Mouse (Mus musculus) kidney, postnatal 0 days (tissue): ENCODE measurements around the gene Kcnmb1. TPM values are rescaled to one million over a fixed set of nuclear protein-coding genes. Genes with fewer than 3 reads are reported as not detected.
A peak's percentile ranks its signal among the peaks of the same experiment; 100 is the strongest.

Source experiments
- ATAC-seq: fragments of 200-750 bp; cut with Nextera tagmentation; replicated peaks from 2 replicates; pipeline ENCODE4 v1.8.0; 2017; ENCODE audit warnings: low read depth, moderate number of reproducible peaks, moderate TSS enrichment, moderate library complexity; ENCODE audit not compliant: low FRiP score
- DNase-seq: peaks from one replicate; pipeline ENCODE4 v3.0.0-alpha.2; 2016; ENCODE audit warnings: low spot score
- H3K27ac ChIP-seq: fragments of 300-500 bp; sonication (generic); 2 replicates; pipeline ENCODE4 v1.5.1; 2014; ENCODE audit warnings: mild to moderate bottlenecking
- H3K27me3 ChIP-seq: fragments of 300-500 bp; sonication (generic); 2 replicates; pipeline ENCODE4 v1.6.1; 2014; ENCODE audit warnings: low read length, mixed read lengths; ENCODE audit not compliant: insufficient read depth
- H3K36me3 ChIP-seq: fragments of 300-500 bp; sonication (generic); 2 replicates; pipeline ENCODE4 v1.6.1; 2014; ENCODE audit warnings: low read length, mixed read lengths; ENCODE audit not compliant: insufficient read depth
- H3K4me1 ChIP-seq: fragments of 300-500 bp; sonication (generic); replicated peaks from 2 replicates; pipeline ENCODE4 v1.6.1; 2014; ENCODE audit warnings: antibody characterized with exemption, low read length, mixed read lengths; ENCODE audit not compliant: insufficient read depth
- H3K4me2 ChIP-seq: fragments of 300-500 bp; sonication (generic); 2 replicates; pipeline ENCODE4 v1.6.1; 2014; ENCODE audit warnings: mild to moderate bottlenecking, low read length, moderate library complexity, mixed read lengths
- H3K4me3 ChIP-seq: fragments of 300-500 bp; sonication (generic); replicated peaks from 2 replicates; pipeline ENCODE4 v1.5.1; 2014; ENCODE audit warnings: low read depth, low read length
- H3K9ac ChIP-seq: fragments of 300-500 bp; sonication (generic); 2 replicates; pipeline ENCODE4 v1.6.1; 2014; ENCODE audit warnings: low read depth, low read length
- H3K9me3 ChIP-seq: fragments of 300-500 bp; sonication (generic); replicated peaks from 2 replicates; pipeline ENCODE4 v1.6.1; 2016; ENCODE audit warnings: low read length, inconsistent platforms, mixed read lengths
- CTCF ChIP-seq: IDR thresholded peaks from 2 replicates; pipeline ENCODE4 v1.5.1; 2016; ENCODE audit warnings: antibody characterized with exemption, low read depth, mild to moderate bottlenecking, moderate library complexity
- WGBS: fragments of 180-500 bp; shearing (Covaris S2); extraction: QIAGEN DNeasy Blood & Tissue Kit; methylation state at CpG from one replicate; pipeline ENCODE4 v1.1.7; 2014; 5-methylcytosine and 5-hydroxymethylcytosine counted together
- polyA plus RNA-seq: library from polyadenylated mRNA; unstranded; fragments of >200 nt; fragmentation: Nextera tagmentation; extraction: Ambion mirVana; gene quantifications from 2 replicates; pipeline ENCODE4 v1.2.1, GENCODE M21; 2015

The Kcnmb1 gene
- polyA plus RNA-seq, 1 experiment from 2014 or later = 0.54 TPM

DNA sequence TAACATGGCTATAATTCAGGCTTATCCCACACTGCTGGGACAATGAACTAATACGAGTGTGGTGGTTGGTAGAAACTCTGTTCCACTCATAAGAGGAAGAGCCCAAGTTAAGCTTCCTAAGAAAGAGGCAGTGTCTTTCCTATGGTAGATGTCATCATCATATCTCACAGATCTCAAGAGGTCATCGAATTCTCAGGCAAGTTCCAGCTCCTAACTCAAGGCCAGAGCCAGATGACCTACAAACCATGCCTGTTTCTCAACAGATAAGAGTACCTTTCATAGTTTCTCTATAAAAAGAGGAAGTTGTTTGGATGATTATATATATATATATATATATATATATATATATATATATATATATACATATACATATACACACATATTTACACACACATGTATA, 23.7 kb downstream of the Kcnmb1 start:
- 85% methylated on average over 2 of the region's 2 CpGs for WGBS
- H3K4me1 ChIP-seq = no peaks in the 10 kb centered on the region
- H3K27me3 ChIP-seq = no peaks in the 10 kb centered on the region
- H3K4me3 ChIP-seq = no peak overlapping the region
- TF ChIP-seq CTCF = no peak
- no peak for DNase-seq
- ATAC-seq = no peak
- H3K9ac ChIP-seq = no peak overlapping the region
- H3K36me3 ChIP-seq = no peaks in the 10 kb centered on the region
- no peak overlapping the region for H3K4me2 ChIP-seq
- H3K27ac ChIP-seq = no peak overlapping the region
- H3K9me3 ChIP-seq = no peaks in the 10 kb centered on the region

DNA sequence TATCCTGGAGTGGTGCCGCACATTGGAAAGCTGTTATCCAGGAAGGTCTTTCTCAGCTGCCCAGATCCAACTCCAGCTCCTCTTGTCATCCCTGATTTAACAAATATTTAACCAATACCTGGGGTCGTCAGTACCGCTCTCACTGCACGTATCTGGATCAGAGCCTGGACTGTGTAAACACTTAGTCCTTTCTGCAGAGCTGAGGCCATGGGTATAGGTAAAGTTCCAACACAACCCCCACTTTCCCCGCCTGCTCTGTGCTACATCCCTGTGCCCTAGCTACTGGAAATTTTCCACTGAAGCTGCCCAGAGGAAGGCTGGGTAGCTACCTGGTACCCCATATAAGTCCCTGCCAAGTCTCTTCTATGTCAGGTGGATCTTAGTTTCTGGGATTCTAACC, 27.2 kb downstream of the Kcnmb1 start:
- Histone ChIP-seq H3K27me3 (peaks cover 6% of the 10 kb centered on the region; the same call in 1 of the 2 replicates), H3K36me3 (no peaks in the 10 kb centered on the region), H3K9me3 (no peaks in the 10 kb centered on the region), H3K9ac (no peak overlapping the region), H3K4me2 (no peak overlapping the region), H3K4me3 (no peak overlapping the region), H3K27ac (no peak overlapping the region), H3K4me1 (0 out of 2 replicates have a peak, but pooled peaks cover 6% of the 10 kb centered on the region)
- WGBS = 73% methylated on average over 5 of the region's 5 CpGs
- DNase-seq = no peak
- no peak for TF ChIP-seq CTCF
- no peak for ATAC-seq

DNA sequence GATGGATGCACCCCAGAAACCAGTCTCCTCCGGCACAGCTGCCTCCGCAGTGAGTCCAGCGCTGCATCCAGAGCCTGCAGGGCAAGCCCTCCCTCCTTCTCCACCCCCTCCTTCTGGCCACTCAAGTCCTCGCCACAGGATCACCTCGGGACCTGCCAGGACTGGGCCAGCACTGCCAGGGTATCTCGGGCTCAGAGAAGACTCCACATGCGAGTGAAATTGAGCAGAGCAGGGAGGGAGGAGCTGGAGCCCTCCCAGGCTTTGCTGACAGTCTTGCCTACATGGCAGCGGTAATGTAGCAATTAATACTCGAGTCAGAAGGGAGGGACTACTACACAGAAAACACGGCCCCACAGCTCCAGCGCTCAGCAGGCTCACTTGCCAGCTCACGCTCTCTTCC, 30.1 kb downstream of the Kcnmb1 start, which contains the start of gene Kcnip1:
Gene Kcnip1 (minus strand): TSS at position 215 of the 400 bp plus-strand sequence.
- no peak for ATAC-seq
- Histone ChIP-seq H3K4me3 (no peak within 1 kb of the TSS), H3K36me3 (no peaks in the 10 kb centered on the region), H3K27me3 (peaks cover 6% of the 10 kb centered on the region; the same call in 1 of the 2 replicates), H3K27ac (no peak within 1 kb of the TSS), H3K4me2 (peak within 1 kb of the TSS; percentile 43), H3K9me3 (no peaks in the 10 kb centered on the region), H3K4me1 (0 out of 2 replicates have a peak, but pooled peaks cover 6% of the 10 kb centered on the region), H3K9ac (no peak within 1 kb of the TSS)
- TF ChIP-seq CTCF = no peak
- 14% methylated on average over 12 of the region's 12 CpGs for WGBS
- DNase-seq = peak; percentile 38

DNA sequence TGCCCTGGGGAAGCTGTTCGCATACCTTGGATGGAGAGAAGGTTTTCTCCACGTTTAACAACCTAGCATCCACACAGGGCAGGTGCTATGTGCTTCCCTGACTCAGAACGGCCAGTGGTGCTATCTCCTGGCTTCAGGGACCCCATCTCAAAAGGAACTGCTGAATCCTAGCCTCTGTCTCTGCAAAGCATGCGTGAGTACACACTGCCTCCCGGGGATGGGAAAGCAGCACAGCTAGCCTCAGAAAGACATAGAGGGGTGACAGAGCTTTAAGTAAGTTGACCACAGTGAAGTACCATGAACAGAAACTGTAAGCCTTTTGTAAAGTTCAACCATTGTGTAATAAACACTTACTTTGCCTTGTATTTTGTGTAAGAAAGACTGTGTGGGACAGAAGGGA, 30.7 kb downstream of the Kcnmb1 start:
- peak overlapping the region; percentile 43; the same call in 1 of the 2 replicates for H3K4me2 ChIP-seq
- H3K9ac ChIP-seq = no peak overlapping the region
- H3K9me3 ChIP-seq = no peaks in the 10 kb centered on the region
- no peaks in the 10 kb centered on the region for H3K36me3 ChIP-seq
- TF ChIP-seq CTCF = peak; percentile 47; the same call in 1 of the 2 replicates
- ATAC-seq (no peak), DNase-seq (peak; percentile 30)
- 52% methylated on average over 5 of the region's 5 CpGs for WGBS
- no peak overlapping the region for H3K27ac ChIP-seq
- peaks cover 6% of the 10 kb centered on the region; the same call in 1 of the 2 replicates for H3K27me3 ChIP-seq
- H3K4me1 ChIP-seq = 0 out of 2 replicates have a peak, but pooled peaks cover 6% of the 10 kb centered on the region
- H3K4me3 ChIP-seq = no peak overlapping the region

DNA sequence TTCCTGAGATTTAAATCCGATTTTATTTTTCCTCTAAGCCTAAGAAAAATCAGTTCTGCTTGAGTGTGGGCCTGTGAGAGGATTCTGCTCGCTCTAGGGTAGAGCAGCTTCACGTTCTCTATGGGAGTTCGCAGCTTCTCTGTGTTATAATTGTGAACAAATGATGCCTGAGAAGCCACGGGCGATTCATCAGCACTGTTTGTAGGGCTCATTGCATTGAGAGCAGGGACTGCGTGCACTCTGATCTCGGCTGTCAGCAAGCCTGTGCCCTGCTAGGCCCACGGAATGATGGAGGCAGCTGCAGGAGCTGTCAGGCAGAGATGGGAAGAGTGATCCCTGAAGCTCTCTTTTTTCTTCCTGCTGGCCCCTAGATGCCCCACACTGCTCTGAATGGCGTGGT, 35.4 kb downstream of the Kcnmb1 start:
- Histone ChIP-seq H3K4me2 (no peak overlapping the region), H3K9ac (no peak overlapping the region)
- 63% methylated on average over 10 of the region's 10 CpGs for WGBS

DNA sequence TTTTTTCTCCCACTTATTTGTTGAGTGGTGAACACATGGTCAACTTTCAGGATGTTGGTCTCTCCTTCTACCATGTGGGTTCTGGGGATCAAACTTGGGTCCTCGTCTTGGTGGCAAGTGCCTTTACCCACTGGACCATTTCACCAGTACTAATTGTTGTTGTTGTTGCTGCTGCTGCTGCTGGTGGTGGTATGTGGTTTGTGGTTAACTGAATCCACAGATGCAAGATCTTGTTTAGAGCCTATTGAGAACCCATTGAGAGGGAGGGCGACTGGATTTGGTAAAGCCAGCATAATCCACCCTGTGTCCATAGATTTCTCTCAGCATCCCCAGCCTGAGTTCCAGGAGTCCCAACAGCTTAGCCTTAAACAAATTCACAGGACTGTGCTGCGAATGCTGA, 37.6 kb downstream of the Kcnmb1 start:
- Histone ChIP-seq H3K4me2 (no peak overlapping the region), H3K4me3 (no peak overlapping the region), H3K36me3 (no peaks in the 10 kb centered on the region), H3K27me3 (no peaks in the 10 kb centered on the region), H3K27ac (no peak overlapping the region), H3K9me3 (no peaks in the 10 kb centered on the region), H3K9ac (no peak overlapping the region), H3K4me1 (no peaks in the 10 kb centered on the region)
- 81% methylated on average over 3 of the region's 3 CpGs for WGBS
- ATAC-seq (no peak), DNase-seq (no peak)
- TF ChIP-seq CTCF = no peak

More for the DNA sequence above, 35.4 kb downstream of the Kcnmb1 start:
- no peak overlapping the region for H3K27ac ChIP-seq
- no peak for TF ChIP-seq CTCF
- no peaks in the 10 kb centered on the region for H3K9me3 ChIP-seq
- H3K36me3 ChIP-seq = no peaks in the 10 kb centered on the region
- no peak for DNase-seq
- H3K4me1 ChIP-seq = 0 out of 2 replicates have a peak, but pooled peaks cover 1% of the 10 kb centered on the region
- ATAC-seq = no peak
- H3K27me3 ChIP-seq = peaks cover 6% of the 10 kb centered on the region; the same call in 1 of the 2 replicates
- H3K4me3 ChIP-seq = no peak overlapping the region
